Mouse (Mus musculus) mesoderm, embryonic 11.5 days (tissue): ENCODE results near the gene Mis18a.

Source experiments
- DNase-seq: peaks from one replicate; pipeline ENCODE4 v3.0.0-alpha.2; 2012; ENCODE audit warnings: low read depth, low spot score

Gene Mis18a

DNA sequence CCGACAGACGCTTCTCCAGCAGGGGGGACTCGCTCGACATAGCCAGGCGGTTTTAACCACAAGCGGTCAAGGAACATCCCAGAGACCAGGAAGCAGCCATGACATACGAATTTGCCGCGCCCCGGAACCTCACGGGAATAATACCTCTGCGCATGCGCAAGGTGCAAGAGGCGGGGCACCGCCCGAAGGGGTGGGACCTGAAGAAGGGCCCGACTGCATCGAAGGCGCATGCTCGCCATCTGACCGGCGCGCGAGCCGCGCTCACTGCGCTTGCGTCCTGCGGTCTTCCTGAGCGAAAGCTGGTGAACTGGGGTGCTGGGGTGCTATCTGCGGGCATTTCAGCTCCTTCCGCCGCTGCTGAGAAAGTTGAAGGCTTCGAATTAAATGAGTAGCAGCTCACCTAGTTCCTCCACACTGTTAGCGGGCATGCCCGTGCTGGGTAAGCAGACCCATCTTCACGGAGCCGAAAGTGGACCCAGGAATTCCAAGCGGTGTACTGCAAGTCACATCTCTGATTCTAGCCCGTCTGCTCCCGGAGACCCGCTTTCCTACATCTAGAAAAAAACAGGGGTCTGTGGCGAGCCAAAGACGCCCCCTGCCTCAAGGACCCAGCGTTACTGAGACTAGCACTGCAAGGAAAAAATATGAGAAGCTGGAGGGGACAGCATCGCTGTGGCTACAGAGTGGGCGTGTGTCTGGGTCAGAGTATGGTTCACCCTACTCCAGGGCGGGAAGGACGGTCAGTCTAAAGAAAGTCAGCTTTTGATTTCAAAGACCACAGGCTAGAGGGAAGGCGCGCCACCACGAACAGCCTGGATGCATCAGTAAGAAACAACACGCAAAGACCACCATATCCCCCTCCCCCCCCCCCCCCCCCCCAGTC, at the start of gene Mis18a:
Gene Mis18a (minus strand): TSS at position 172 of the 883 bp plus-strand sequence.
- DNase-seq, result peak; percentile 99

DNA sequence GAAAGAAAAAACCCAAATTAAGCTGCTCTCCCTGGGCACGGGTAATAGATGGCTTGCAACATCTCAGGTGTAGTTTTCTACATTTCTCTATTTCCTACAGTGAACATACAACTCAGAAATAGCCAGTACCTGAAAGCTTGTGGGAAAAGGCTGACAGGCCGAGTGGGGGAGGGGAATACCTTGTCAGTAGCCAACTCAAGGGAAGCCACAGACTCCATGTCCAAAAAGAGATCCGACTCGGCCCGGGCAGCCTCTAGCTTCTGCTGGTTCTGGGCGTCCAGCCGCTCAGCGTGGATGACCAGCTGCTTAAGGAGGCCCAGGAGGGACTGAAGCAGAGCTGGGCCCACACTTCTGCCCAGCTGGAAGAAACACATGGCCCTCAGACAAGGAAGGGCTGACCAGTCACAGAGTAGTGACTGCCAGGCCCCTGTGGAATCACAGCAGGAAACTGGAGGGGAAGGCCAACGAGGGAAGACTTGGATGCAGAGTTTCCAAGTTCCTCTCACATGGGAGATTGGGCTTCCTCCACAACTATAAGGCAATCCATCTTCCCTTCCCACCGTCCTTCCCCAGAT, 48.8 kb upstream of the Mis18a start:
- DNase-seq, result no peak

DNA sequence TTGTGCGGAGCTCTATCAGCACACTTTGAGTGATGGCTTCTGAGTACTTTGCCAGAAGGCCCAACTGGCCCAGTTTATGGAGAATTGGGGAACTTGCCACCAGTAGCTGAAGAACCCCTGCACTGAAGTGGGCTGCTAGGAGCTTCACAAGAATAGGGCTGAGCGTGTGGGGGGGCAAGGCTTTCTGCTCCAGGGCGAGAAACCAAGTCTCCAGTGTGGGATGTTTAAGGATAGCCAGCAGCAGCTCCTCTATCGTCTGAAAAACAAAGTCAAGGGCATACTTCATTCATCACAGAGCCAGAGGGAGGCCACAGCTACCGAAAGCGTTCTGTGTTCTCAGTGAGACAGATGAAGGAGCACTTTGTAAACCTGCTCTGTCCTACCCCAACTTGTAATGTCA, 47.4 kb upstream of the Mis18a start:
- DNase-seq, result no peak

DNA sequence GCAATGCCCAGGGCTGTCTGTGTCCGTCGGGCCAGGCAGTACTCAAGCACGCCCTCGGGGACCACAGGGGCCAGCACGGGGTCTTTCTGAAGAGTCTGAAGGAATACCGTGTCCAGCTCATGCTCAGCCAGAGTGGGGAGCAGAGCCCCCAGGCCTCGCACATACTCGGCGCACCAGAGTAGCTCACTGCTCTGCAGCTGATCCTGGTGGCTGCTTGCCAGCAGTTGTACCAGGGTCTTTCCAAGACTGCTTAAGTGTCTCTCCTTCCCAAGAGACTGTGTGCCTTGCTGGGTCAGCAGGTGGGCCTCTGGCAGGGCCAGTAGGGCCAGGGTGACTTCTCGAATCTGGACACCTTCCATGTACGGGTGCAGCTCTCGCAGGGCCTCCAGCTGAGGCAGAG, 47.0 kb upstream of the Mis18a start:
- no peak for DNase-seq

DNA sequence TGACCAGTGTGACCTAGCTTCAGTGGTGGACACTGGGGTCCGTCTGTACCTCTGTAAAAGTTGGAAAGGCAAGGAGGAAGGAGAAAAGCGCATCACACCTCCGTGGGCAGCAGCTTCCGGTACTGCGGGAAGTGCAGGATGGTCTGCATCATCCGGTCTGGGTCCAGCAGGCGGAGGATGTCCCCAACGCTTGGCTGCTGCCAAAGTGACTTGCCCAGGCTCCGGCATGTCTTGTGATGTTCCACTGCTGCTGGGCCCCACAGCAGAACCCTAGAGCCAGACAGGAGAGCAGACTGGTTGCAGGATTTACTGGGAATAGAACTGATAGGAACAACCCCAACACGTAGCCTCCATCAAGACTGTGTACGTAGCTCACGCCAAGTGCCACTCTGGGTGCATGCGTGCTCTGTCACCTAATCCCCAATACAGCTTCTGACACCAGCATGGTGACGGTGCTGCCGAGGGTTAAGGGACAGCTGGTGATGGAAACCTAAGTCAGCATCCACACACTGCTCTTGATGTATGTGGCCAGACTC, 39.8 kb upstream of the Mis18a start:
- DNase-seq, result no peak

DNA sequence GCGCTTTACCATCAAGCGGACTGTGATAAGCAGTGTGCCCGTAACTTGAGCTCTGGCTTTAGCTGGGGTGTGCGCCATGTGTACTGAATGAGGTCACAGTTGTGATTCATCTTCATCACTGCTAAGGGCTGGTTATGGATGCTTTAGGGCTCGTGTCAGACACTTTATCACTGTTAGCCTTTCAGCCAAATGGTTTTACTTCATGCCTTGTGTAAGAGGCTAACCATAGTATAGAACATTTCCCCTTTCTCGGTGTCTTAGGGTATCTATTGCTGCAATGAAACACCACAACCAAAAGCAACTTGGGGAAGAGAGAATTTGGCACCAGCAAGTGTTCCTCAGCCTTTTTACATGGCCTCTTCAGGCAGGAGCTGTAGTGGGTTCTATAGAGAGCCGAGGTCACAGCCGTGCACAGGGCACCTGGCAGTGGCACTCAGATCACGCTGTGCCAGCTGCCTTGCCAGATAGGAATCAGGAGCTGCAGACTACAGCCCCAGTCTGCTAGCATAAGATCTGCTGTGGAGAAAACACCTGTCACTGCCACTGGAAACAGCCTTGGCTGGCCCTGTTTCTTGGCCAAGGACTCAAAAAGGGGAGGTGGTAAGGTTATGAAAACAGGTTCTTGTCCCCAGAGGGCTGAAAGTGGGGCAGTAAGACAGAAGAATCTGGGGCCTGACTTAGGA, 38.1 kb upstream of the Mis18a start:
- DNase-seq, result no peak

DNA sequence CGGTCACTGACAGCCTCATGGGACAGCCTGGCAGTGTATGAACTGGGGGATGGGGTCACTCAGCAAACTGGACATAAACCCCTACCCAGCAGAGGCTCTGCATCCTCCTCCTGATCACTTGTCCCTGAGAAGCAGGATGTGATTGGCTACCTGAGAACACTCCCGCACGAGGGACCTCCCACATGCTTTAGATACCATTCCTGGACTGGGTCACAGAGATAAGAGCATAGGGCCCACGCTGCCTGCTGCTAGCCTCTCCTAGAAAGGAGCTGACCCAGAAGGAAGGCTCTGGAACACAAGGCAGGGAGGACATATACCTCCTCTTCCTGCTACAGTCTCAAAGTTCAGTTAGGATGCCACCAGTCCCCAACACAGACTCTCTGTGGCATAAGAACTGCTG, 33.3 kb upstream of the Mis18a start:
- DNase-seq, result no peak

DNA sequence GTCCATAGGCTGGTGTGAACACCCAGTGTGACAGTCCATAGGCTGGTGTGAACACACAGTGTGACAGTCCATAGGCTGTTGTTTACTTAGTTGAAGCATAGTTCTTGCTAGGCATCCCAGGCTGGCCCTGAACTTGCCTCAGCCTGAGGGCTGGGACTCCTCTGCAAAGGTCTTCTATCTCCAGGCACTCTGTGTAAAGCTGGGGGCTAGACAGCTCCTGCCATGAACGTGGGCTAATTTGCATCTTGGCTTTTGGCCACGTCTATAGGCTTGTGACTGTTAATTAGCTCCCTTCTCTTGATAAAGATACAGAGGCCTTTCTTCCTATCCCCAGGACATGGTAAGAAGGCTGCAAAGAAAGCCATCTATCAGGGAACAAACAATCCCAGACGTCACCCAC, 32.1 kb upstream of the Mis18a start:
- DNase-seq, result no peak

DNA sequence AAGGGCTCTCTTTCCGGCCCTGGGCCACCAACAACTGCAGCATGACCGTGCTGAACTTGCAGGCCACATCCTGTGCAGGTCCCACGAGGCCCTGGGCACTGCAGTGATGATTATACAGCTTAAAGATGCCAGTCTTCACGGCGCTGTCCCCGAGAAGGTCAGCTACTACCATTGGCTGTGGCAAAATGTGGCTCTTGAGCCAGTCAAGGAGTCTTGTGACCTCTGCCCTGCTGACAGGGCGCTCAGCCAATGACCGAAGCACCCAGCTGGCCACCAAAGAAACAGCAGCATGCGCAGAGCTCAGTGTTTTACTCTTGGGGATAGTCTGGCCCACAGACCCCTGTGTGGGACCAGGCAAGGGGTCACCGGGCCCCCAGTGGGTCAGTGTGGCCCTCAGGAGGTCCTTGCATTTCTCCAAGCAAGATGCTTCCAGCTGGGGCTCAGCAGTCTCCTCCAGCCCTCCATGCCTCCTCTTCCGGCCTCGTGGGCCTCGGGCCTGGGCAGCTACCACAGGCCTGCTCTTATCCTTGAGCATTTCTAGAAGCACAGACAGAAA, 26.3 kb upstream of the Mis18a start:
- no peak for DNase-seq

DNA sequence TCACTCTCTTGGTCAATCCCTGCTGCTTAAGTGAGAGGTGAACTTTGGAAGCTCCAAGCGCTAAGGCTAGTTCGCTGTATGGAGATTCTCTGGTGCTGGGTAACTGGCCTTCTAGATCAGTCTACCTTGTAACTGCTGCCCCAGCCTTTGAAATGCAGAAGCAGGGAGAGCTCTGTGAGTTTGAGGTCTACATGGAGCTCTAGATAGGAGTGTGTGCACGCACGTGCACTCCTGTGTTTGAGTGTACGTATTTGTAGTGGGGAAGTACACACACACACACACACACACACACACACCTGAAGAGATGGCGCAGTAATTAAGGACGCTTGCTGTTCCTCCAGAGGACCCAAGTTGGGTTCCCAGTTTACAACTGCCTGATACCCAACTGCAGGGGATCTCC, 21.0 kb upstream of the Mis18a start:
- DNase-seq, result no peak

DNA sequence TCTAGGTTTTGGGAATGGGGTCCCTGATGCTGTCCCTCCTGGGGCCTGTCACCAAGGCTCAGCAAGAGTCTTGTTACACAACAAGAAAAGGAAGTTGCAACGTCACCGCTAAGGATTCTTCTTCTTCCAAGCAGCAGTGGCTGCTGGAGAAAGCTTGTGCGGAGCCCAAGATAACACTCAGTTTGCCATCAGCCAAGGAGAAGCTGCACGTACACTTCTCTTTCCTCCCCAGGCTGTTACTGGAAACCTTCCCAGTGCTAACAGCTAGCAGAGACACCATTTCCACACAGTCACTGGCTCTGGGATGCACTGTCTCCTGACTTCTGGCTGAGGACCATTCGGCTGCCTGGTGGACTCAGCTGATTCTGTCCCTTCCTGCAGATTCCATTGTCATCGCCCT, 19.9 kb upstream of the Mis18a start:
- DNase-seq, result no peak

DNA sequence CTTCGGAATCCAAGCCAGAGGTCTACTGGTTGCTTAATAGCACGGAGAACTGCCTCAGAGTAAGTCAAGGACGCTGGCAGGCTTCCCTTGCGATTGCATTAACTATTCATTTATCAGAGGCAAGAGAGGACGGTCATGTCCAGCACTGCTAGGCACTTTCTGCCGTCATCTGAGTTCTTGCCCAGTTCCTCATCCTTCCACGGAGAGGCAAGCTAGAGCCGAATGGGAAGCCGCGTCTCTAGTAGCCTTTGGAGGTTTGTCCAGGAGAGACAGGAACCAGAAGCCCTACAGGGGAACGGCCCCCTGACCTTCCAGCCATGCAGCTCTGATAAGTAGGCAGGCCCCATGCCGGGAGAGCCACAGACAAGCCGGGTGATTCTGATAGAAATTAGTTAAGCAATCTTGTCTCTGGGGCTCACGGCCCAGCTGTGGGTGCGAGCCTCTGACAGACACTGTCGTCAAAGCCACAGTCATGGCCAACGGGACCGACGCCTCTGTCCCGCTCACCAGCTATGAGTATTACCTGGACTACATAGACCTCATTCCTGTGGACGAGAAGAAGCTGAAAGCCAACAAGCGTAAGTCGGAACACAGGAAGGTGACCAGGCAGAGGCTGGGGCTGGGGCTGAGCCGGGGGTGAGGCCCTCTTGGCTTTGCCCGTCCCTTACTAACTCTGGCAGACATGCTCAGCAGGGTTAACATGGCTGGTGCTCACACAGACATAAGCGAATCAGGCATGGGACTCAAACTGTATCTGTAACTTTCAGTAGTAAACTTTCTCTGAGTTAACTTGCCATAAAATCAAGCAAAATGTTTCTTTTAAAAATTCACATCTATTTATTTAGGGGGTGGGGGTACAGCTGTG, 11.1 kb upstream of the Mis18a start, which contains the start of gene Mrap:
Gene Mrap (plus strand): TSS at position 116 of the 865 bp plus-strand sequence.
- DNase-seq, result no peak

DNA sequence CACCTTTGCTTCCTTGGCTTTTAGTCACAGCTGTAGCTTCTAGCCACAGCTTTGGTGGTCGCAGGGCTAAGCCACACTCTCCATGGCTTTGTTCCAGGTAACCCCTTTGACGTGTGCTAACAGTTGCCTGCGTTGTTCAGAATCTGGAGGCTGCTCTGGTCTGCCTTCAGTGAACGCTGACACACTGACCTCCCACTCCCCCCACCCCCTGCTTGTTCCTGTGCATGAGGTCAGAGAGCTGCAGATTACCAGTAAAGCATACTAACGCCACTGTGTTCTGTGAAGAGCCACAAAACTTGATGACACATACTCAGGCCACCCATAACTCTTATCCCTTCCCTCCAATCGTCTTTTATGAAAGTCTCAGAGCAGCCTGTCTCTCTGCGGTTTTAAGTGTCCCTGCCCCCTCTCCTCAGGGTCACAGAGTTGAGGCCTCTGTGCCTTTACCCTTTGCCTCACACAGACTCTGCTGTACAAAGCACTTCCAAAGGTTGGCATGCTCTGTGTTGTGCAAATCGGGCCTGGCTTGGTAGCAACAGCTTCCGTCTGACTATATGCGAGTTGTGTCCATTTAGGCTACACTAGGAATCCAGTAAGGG, 9.6 kb upstream of the Mis18a start:
- DNase-seq, result no peak

DNA sequence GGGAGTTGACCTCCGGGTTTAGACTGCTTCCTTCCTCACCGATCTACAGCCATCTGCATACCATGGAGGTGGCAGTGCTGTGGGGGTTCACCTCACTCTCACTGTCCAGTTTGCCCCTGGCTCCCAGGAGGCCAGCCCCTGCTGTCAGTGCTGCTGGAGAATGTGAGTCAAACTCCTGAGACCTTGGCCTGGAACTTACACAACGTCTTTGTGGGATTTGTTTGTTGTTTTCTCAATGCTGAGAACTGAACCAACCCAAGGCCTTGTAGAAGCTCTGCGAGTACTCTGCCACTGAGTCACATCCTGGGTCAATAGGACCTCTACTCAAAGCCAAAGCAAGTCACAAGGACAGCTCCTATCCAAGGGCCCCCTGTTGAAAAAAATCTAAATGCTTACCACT, 8.4 kb upstream of the Mis18a start:
- DNase-seq, result no peak

DNA sequence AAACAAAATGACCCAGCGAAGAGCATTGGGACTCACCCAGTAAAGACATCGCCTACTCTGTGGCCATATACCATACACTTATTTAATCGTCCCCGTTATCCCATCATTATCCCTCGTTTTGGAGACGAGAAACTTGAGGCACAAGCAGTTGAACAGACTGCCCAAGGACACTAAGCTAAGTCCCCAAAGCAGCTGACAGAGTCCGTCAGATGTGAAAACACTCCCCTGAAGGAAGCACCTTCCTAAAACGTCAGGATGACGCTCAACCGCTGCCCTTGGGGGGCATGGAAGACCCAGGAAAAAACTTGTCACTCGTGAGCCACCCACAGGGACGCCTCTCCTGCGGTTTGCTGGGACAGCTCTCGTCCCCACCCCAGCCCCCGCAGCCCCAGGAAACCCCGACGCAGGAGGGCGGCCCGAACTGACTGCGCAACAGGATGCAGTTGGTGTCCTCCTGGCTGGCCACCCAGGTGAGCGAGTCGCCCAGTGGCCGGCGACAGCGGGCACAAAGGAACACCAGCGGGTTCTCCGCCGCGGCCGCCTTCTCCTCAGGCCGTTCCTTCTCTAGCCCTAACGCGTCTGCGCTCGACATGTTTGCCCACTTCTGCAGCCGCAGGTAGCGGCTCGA, 490 bp downstream of the Mis18a start:
- DNase-seq, result no peak

DNA sequence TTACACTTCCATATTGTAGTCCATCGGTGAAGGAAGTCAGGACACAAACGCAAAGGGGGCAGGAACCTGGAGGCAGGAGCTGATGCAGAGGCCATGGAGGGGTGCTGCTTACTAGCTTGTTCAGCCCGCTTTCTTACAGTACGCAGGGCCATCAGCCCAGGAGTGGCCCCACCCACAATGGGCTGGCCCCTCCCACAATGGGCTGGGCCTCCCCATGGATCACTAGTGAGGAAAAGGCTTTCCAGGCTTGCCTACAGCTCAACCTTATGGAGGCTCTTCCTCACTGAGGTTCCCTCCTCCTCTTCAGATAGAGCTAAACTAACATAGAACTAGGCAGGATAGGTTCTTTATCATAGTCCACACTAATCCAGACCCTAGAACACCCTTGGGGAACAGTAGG, 3.2 kb downstream of the Mis18a start:
- no peak for DNase-seq

DNA sequence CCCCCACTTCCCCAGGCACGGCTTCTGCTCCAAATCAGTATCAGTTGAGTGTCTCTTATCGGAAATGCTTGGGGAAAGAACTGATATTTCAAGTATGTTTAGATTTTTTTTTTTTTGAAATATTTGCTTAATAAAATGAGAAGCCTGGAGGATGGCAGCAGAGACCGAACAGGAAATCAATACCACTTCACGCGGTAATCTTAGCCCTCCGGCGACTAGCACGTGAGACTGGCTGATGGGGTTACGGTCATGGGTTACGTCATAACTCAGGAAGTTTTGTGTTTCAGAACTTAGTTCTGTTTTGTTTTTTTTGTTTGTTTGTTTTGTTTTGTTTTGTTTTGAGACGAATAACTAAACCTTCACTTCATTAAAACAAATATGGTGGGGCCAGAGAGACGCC, 16.9 kb downstream of the Mis18a start:
- no peak for DNase-seq

DNA sequence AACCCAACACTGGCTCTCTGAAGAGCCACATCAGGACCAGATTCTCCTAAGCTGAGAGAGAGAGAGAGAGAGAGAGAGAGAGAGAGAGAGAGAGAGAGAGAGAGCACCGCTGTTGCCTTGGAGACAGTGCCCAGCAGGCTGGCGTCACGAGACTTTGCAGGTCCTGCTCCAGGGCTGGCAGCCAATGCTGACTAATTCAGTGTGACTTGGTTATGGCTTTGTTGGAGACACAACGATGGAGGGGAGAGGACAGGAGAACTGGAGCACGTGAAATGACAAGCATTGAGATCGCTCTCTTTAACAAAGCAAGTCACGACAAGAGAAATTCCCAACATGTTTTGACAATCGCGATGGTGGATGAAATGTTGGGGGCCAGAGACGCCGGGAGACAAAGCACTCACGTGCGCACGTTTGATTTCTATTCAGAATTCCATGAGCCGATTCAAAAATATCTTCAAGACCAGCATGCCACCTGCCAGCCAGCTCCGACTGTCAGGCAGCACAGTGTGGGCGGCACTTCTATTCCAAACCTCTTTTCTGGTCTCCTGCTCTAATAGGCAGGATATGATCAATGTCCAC, 17.4 kb downstream of the Mis18a start:
- DNase-seq, result no peak

DNA sequence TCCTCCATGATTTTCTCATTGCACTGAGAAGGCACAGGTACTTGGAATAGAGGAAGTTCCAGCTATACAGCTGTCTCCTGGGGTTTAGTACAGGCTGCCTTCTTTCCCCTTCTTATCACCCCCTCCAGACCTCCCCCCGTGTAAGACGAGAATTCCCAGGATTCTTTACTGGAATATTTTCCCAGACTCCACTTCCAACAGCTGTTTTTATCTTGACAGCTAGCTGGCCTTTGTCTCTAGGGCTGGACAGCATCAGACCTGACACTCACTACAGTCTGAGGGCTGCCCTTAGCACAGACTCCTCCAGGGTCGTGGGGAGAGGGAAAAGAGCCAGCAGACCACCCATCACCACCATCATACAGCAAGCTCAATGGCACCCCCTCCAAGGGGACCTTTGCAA, 20.9 kb downstream of the Mis18a start:
- DNase-seq, result no peak
